Mouse (Mus musculus) forebrain, embryonic 10.5 days (tissue): ENCODE measurements at regions not wholly inside any gene's neighbourhood (a gene's known extent, or its start where the extent isn't known, plus 50 kb on each side); places are given as distances from the start of the nearest gene placed in this dataset.
A peak's percentile ranks its signal among the peaks of the same experiment; 100 is the strongest.

Experiments used
- DNase-seq: peaks from one replicate; pipeline ENCODE4 v3.0.0-alpha.2; 2017; ENCODE audit warnings: low spot score; ENCODE audit errors: extremely low spot score
- H3K27ac ChIP-seq: fragments of 300-500 bp; sonication (generic); 2 replicates; pipeline ENCODE4 v1.5.1; 2016; ENCODE audit warnings: mild to moderate bottlenecking
- H3K27me3 ChIP-seq: fragments of 300-500 bp; sonication (generic); 2 replicates; pipeline ENCODE4 v1.6.1; 2016; ENCODE audit warnings: mild to moderate bottlenecking; ENCODE audit not compliant: poor library complexity, severe bottlenecking
- H3K36me3 ChIP-seq: fragments of 300-500 bp; sonication (generic); replicated peaks from 2 replicates; pipeline ENCODE4 v1.6.1; 2016; ENCODE audit warnings: mild to moderate bottlenecking, moderate library complexity
- H3K4me1 ChIP-seq: fragments of 300-500 bp; sonication (generic); 2 replicates; pipeline ENCODE4 v1.6.1; 2016
- H3K4me3 ChIP-seq: fragments of 300-500 bp; sonication (generic); 2 replicates; pipeline ENCODE4 v1.5.1; 2016; ENCODE audit warnings: mild to moderate bottlenecking, moderate library complexity
- H3K9me3 ChIP-seq: fragments of 300-500 bp; sonication (generic); 2 replicates; pipeline ENCODE4 v1.6.1; 2016; ENCODE audit warnings: mild to moderate bottlenecking, moderate library complexity
- WGBS: fragments of 180-500 bp; shearing (Covaris S2); methylation state at CpG from one replicate; pipeline ENCODE4 v1.1.7; 2016; 5-methylcytosine and 5-hydroxymethylcytosine counted together

DNA sequence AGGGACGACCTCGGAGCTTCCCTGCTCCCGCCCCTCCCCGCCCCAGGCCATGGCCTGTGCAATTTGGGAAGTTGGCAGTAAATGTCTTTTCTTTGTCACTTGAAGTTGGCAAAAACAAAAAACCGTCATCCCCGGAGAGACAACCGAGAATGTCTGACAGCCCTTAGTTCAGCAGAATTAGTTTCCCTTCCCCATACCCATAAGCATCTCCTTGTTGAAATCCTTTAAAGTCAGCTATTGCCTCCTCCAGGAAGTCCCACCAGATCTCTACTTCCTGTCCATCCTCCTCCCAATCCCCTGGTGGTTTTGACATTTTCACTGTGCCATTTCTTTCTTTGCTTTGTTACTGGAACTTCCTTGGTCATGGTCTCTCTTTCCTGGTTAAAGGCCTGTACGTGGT is 54.8 kb downstream of the Foxb1 start:
- Histone ChIP-seq H3K9me3 (peaks cover 17% of the 10 kb centered on the region; the same call in 1 of the 2 replicates), H3K4me1 (no peaks in the 10 kb centered on the region), H3K27me3 (peaks cover 25% of the 10 kb centered on the region), H3K27ac (no peak overlapping the region), H3K4me3 (no peak overlapping the region), H3K36me3 (no peaks in the 10 kb centered on the region)
- WGBS: 89% methylated on average over 8 of the region's 8 CpGs
- no peak for DNase-seq

DNA sequence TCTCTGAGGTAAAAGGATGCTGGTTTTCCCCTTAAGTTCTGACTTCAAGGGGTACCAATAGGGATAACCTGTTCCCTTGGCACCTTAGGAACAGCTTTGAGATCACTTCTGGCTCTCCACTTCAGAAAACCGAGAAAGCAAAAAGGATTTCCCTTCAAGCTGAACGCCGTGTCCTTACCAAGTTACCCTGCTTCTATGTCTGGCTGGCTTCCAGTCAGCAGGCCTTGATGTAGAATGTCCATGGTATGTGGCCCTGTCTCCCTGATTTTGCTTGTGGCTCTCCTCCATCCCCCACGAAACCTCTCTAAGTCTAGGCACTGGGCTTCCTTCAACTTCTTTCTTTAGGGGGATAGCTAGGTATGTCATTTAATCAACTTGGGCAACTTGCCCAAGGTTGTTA is 55.7 kb downstream of the Foxb1 start:
- Histone ChIP-seq H3K36me3 (no peaks in the 10 kb centered on the region), H3K27me3 (peaks cover 25% of the 10 kb centered on the region), H3K4me1 (no peaks in the 10 kb centered on the region; the same call in 1 of the 2 replicates), H3K27ac (no peak overlapping the region), H3K4me3 (no peak overlapping the region), H3K9me3 (peaks cover 10% of the 10 kb centered on the region; the same call in 1 of the 2 replicates)
- WGBS: 91% methylated on average over 4 of the region's 4 CpGs
- no peak for DNase-seq

DNA sequence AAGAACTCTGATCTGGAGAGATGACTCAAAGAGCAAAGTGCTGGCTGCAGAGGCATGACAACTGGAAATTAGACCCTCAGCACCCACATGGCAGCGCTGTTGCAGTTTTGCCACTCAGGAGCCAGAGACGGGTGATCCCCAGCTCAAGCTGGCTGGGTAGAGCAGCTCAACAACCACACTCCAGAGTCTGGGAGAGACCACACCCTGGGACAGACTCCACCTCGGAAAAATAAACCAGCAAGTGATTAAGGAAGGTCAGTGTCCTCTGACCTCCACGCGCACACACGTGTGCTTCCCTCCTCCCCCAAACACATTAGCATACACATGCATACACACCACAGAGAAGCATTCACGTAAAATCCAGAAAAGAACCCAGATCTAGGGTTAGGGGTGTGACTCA is 57.0 kb downstream of the Foxb1 start:
- no peak for DNase-seq
- WGBS: 78% methylated on average over 7 of the region's 7 CpGs

DNA sequence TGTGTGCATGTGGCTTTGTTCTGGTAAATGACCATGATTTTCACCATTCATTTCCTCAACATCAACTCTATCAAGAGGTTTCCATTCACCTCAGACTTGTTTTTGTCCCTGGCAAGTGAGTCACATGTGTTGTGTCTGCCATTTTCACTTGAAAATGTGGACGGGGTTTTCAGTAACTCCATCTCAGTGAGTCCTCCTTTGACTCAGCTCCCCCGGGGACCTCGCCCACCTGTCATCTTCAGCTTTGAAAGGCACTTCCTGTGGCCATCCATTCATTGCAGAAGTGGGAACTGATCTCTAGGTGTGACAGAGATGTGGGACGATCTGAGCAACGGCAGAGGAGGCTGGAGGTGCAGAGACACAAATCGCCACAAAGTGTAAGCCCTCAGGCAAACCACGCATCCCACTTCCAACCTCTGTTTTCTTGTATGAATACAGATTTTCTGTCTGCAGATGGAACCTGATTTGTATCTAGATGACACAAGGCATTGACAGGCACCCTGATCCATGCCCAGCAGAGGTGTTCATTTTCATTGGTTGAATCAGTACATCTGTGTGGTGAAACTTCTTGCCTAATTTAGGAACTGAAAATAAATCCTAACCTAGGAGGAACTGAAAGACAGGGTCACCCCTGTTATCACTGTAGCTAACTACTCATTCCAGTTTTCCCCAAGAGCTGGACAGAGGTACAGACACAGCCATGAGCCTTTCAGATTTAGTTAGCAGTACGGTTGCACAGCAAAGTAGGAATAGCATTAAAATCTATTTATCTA is 58.4 kb downstream of the Foxb1 start:
- H3K27me3 ChIP-seq: peaks cover 39% of the 10 kb centered on the region
- DNase-seq: no peak
- H3K4me1 ChIP-seq: peaks cover 4% of the 10 kb centered on the region; the same call in 1 of the 2 replicates
- no peak overlapping the region for H3K27ac ChIP-seq
- WGBS: 90% methylated on average over 8 of the region's 8 CpGs
- H3K9me3 ChIP-seq: no peaks in the 10 kb centered on the region
- no peaks in the 10 kb centered on the region for H3K36me3 ChIP-seq
- H3K4me3 ChIP-seq: no peak overlapping the region

More for the DNA sequence above, 57.0 kb downstream of the Foxb1 start:
- Histone ChIP-seq H3K27me3 (peaks cover 33% of the 10 kb centered on the region), H3K9me3 (peaks cover 8% of the 10 kb centered on the region; the same call in 1 of the 2 replicates), H3K4me3 (no peak overlapping the region), H3K36me3 (no peaks in the 10 kb centered on the region), H3K27ac (no peak overlapping the region), H3K4me1 (peaks cover 4% of the 10 kb centered on the region; the same call in 1 of the 2 replicates)

DNA sequence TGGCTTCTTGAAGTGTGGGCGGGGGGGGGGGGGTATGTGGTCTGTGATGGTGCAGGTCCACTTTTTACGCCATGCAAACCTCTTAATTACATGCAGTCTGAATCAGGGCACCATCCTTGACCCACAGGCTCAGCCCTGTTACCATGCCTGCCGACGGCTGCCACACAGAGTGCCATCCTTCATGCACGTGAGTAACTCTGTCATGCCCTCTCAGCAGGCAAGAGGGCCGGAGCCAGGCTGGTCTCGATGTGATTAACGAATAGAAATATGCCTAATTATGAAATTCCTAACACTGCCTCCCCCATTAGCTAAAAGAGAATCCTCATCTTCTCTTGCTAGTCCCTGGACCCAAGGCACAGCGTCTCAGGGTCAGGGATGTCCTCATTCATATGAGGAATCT is 60.0 kb downstream of the Foxb1 start:
- H3K4me3 ChIP-seq: no peak overlapping the region
- WGBS: 85% methylated on average over 9 of the region's 9 CpGs

DNA sequence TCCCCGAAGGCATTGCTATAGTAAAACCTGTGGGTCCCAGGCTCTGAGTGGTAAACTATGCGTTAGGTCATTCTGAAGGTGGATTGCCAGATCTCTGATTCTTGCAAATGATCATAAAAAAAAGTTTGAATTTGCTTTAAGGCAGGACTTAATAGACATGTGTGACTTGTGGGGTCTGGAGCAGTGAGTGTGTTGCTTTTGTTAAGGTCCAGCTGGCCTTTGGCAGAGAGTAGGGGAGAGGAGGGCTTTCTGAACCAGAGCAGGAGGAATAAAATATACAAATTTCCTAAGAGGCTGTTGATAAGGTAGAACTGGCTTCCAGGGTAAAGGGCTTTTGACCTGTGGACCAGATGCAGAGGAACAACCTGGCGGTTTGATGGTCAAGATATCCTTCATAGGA is 69.0 kb downstream of the Foxb1 start:
- DNase-seq: no peak
- no peaks in the 10 kb centered on the region for H3K9me3 ChIP-seq
- H3K4me3 ChIP-seq: no peak overlapping the region
- H3K27ac ChIP-seq: no peak overlapping the region
- H3K27me3 ChIP-seq: peaks cover 39% of the 10 kb centered on the region
- peaks cover 20% of the 10 kb centered on the region for H3K4me1 ChIP-seq
- H3K36me3 ChIP-seq: no peaks in the 10 kb centered on the region
- WGBS: 85% methylated on average over 3 of the region's 3 CpGs

More for the DNA sequence above, 60.0 kb downstream of the Foxb1 start:
- Histone ChIP-seq H3K4me1 (peaks cover 4% of the 10 kb centered on the region; the same call in 1 of the 2 replicates), H3K36me3 (no peaks in the 10 kb centered on the region), H3K27me3 (peaks cover 32% of the 10 kb centered on the region; the same call in 1 of the 2 replicates), H3K27ac (no peak overlapping the region), H3K9me3 (no peaks in the 10 kb centered on the region)
- DNase-seq: no peak

DNA sequence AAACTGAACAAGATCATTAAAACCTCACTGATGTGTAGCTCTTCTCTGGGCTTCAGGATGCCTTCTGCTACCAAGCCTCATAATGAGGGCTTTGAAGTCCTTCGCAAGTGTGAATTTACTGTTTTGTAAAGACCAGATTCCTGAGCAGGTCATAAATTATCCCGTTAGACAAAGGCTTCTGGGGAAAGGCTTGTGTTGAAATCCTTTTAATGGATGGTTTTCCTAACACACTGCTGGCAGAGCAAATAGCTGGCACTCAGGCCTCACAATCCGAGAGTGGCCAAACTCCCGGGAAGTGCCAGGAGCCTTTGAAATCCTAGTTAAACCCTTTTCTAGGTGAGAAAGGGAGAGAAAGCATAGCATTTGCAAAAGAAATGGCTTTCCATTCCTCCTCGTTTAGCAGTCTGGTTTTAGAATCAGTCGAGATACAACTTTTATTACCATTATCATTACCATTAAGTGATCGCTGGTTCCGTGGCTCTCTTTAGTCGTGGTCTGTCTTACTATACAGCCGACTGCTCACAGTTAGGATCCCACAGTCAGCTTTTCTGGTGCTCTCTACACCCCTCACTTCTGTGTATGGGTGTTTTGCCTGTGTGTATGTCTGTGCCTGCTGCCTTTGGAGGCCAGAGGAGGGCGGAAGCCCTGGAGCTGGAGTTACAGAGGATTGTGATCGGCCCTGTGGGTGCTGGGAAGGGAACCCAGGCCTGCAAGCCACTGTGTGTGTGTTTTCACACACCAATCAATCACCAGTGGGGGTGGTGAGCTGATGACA is 73.2 kb downstream of the Foxb1 start:
- 45% methylated on average over 12 of the region's 12 CpGs for WGBS
- H3K36me3 ChIP-seq: no peaks in the 10 kb centered on the region
- H3K4me3 ChIP-seq: no peak overlapping the region
- H3K27ac ChIP-seq: no peak overlapping the region
- H3K4me1 ChIP-seq: peaks cover 23% of the 10 kb centered on the region
- DNase-seq: no peak
- peaks cover 74% of the 10 kb centered on the region for H3K27me3 ChIP-seq
- H3K9me3 ChIP-seq: no peaks in the 10 kb centered on the region

DNA sequence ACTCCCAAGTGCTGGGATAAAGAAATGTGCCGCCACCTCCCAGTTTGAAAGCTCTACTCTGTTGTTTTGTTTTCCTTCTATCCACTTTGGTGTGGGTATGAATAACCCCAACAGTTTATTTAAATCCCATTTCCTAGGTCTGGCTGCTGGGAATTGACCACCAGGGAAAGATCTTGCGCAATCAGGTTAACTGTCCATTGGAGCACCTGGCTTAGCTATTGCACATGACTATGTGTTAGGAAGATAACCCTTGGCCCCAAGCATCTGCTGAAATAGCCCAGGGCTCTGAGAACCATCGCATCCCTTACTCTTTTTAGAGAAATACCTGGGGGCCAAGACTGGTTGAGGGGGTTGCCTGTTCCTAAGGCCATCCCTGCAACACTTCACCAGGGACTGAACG is 74.0 kb downstream of the Foxb1 start:
- Histone ChIP-seq H3K9me3 (no peaks in the 10 kb centered on the region), H3K4me3 (no peak overlapping the region), H3K4me1 (peaks cover 31% of the 10 kb centered on the region), H3K27me3 (peaks cover 81% of the 10 kb centered on the region), H3K36me3 (no peaks in the 10 kb centered on the region), H3K27ac (no peak overlapping the region)
- 82% methylated on average over 4 of the region's 4 CpGs for WGBS
- DNase-seq: no peak

DNA sequence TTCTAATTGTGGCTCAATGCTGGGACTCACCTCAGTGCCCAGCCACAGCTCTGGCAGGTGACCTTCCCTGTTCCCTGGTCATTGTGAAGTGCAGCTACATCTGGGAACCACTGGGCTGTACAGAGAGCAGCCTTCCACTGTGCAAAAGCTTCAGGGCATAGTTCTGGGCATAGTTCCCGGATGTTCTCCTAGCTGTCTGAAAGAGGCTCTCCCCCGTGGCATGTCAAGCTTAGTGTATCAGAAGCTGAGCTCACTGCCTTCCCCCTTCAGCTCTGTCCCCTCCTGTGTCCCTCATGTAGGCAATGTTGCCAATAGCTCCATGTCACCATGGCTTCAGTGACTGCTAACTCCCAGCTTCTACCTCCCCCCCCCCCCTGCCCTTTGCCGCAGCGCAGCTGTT is 75.1 kb downstream of the Foxb1 start:
- Histone ChIP-seq H3K27me3 (peaks cover 88% of the 10 kb centered on the region), H3K4me1 (peaks cover 42% of the 10 kb centered on the region), H3K36me3 (no peaks in the 10 kb centered on the region), H3K27ac (no peak overlapping the region), H3K9me3 (no peaks in the 10 kb centered on the region), H3K4me3 (no peak overlapping the region)
- 64% methylated on average over 4 of the region's 4 CpGs for WGBS
- DNase-seq: no peak

DNA sequence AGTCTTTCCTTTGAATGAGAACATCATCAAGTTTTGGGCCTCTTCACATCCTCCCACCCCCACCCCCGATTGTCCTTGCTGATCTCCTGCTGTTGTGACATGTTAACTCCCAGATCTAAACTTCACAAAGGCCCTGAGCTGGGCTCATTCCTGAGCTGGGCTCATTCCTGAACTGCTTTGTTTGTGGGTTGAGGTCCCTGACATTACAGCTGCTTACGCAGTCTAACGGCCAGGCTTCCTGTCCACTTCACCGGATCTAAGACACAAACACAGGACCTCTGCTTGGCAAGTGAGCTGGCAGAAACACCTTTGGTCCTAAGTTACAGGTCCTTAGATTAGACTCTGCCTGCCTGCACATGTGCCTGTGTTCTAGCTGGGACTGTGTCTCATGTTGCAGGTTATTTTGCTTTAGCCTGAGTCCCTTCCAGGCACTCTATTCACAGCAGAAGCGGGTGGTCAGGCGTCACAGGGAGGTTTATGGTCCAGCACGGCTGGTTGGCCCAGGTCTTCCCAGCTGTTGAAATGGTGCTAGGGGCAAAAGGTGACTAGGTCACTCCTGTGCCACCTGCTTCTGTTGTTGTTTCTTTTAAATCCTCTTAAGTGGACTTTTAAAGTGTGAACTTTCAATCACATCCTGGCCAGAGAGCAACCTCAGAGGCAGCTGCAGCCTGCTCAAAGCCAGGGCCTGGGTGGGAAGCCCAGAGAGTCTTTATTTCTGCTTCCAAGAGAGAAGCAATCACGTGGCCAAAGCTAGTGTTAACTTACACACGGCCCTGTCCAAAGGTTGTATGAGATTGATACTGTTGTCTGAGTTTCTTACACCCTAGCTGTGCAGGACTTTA is 79.1 kb downstream of the Foxb1 start:
- DNase-seq: peak; percentile 44
- Histone ChIP-seq H3K4me1 (peaks cover 21% of the 10 kb centered on the region), H3K27ac (peak overlapping the region; percentile 67), H3K36me3 (no peaks in the 10 kb centered on the region), H3K27me3 (peaks cover 86% of the 10 kb centered on the region), H3K9me3 (no peaks in the 10 kb centered on the region), H3K4me3 (no peak overlapping the region)
- 9% methylated on average over 9 of the region's 9 CpGs for WGBS

DNA sequence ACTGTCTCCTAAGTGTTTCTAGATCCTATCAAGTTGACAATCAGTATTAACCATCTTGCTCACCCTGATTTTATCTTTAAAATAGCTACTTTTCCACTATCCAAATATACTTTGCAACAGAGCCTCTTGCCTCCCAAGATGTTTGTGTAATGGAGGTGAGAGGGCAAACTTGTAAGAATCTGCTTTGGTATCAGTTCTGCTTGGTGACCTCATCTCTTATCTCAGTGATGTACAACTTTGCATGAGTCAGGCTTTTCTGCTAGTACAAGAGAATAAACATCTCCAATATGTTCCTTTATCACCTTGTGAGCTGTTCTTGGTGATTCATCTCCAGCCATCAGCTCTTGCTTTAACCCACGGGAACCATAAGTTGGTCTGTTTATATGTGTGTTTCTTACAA is 82.1 kb downstream of the Foxb1 start:
- WGBS: 92% methylated on average over 1 of the region's 1 CpGs
- Histone ChIP-seq H3K36me3 (no peaks in the 10 kb centered on the region), H3K4me3 (no peak overlapping the region), H3K27ac (no peak overlapping the region), H3K4me1 (peaks cover 20% of the 10 kb centered on the region), H3K27me3 (peaks cover 85% of the 10 kb centered on the region), H3K9me3 (no peaks in the 10 kb centered on the region)
- DNase-seq: no peak

DNA sequence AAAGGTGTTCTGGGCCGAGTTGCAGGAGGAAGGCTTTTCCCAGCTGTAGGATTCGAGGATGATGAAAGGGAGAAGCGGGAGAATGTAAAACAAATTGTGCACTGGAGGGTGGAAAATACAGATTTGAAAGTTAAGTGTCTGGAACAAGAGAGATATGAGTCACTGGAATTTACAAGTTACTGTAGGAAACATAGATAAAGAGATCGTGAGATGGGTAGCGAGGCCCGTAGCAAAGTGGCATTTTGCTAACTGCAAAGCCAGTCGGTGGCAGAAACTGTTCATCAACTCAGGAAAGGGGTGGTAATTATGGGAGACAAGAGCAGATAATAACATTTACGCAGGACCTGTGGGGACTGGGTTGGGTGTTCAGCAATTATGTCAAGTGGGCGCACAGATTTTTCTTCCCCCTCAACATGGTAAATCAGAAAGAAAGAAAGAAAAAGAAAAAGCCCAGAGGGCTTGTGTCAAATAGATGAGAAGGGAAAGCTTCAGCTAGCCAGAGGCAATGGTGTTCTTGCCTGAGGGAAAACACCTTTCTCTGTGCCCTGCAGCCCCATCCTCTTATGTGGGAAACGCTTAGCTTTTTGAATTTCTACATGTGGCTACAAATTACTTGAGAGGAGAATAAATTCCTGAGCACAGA is 87.2 kb downstream of the Foxb1 start:
- Histone ChIP-seq H3K27ac (no peak overlapping the region), H3K4me3 (no peak overlapping the region), H3K27me3 (peaks cover 93% of the 10 kb centered on the region), H3K36me3 (no peaks in the 10 kb centered on the region), H3K4me1 (peaks cover 37% of the 10 kb centered on the region), H3K9me3 (no peaks in the 10 kb centered on the region)
- no peak for DNase-seq
- 77% methylated on average over 10 of the region's 10 CpGs for WGBS
